Mouse (Mus musculus): Measurements from ENCODE around the gene Lasp1. TPM values are rescaled to one million over a fixed set of nuclear protein-coding genes. Genes with fewer than 3 reads are reported as not detected.
"Not testable (repeated sequence)": the region's sequence is repeated elsewhere in the genome, so short reads cannot be mapped to it uniquely, and the experiment has no call there.

Lasp1 gene
- polyA plus RNA-seq, 1 experiment from 2014 or later: 141 TPM

GRCm38 (mm10) chr11:97827654-97828053 is 28.9 kb downstream of the Lasp1 start:
- Histone ChIP-seq H3K4me1 (ENCODE audit: control insufficient read depth, insufficient read depth, low read length) (peaks cover 22% of the 10 kb centered on the region), H3K4me3 (ENCODE audit: low read length) (no peak overlapping the region), H3K27me3 (replicated peaks; ENCODE audit: control insufficient read depth, insufficient read depth, low read length) (no peaks in the 10 kb centered on the region), H3K27ac (ENCODE audit: low read length) (no peak overlapping the region), H3K4me2 (ENCODE audit: low read depth, low read length) (no peak overlapping the region), H3K9me3 (ENCODE audit: control insufficient read depth, low read length) (no peaks in the 10 kb centered on the region), H3K36me3 (ENCODE audit: control insufficient read depth, insufficient read depth, low read length) (peaks cover 22% of the 10 kb centered on the region), H3K9ac (ENCODE audit: low read depth, low read length) (no peak overlapping the region)
- 85% methylated on average over 6 of the region's 6 CpGs for WGBS
- no peak for ATAC-seq

GRCm38 (mm10) chr11:97829365-97829764 is 30.6 kb downstream of the Lasp1 start:
- H3K36me3 ChIP-seq (ENCODE audit: control insufficient read depth, insufficient read depth, low read length): peaks cover 24% of the 10 kb centered on the region
- no peaks in the 10 kb centered on the region for H3K27me3 ChIP-seq (replicated peaks; ENCODE audit: control insufficient read depth, insufficient read depth, low read length)
- no peaks in the 10 kb centered on the region for H3K9me3 ChIP-seq (ENCODE audit: control insufficient read depth, low read length)

GRCm38 (mm10) chr11:97829913-97830476 is 31.2 kb downstream of the Lasp1 start:
- H3K4me3 ChIP-seq (ENCODE audit: low read length): no peak overlapping the region
- peak overlapping the region; percentile 8; the same call in 1 of the 2 replicates for H3K27ac ChIP-seq (ENCODE audit: low read length)
- no peak for ATAC-seq
- H3K4me2 ChIP-seq (ENCODE audit: low read depth, low read length): no peak overlapping the region
- 77% methylated on average over 12 of the region's 12 CpGs for whole genome bisulfite sequencing
- H3K9me3 ChIP-seq (ENCODE audit: control insufficient read depth, low read length): no peaks in the 10 kb centered on the region
- H3K4me1 ChIP-seq (ENCODE audit: control insufficient read depth, insufficient read depth, low read length): peaks cover 17% of the 10 kb centered on the region
- no peaks in the 10 kb centered on the region for H3K27me3 ChIP-seq (replicated peaks; ENCODE audit: control insufficient read depth, insufficient read depth, low read length)
- no peak overlapping the region for H3K9ac ChIP-seq (ENCODE audit: low read depth, low read length)
- H3K36me3 ChIP-seq (ENCODE audit: control insufficient read depth, insufficient read depth, low read length): peaks cover 29% of the 10 kb centered on the region

More at GRCm38 (mm10) chr11:97829365-97829764, 30.6 kb downstream of the Lasp1 start:
- 89% methylated on average over 7 of the region's 7 CpGs for WGBS
- no peak overlapping the region for H3K9ac ChIP-seq (ENCODE audit: low read depth, low read length)
- no peak for ATAC-seq
- H3K4me1 ChIP-seq (ENCODE audit: control insufficient read depth, insufficient read depth, low read length): peaks cover 22% of the 10 kb centered on the region
- H3K4me2 ChIP-seq (ENCODE audit: low read depth, low read length): no peak overlapping the region
- H3K4me3 ChIP-seq (ENCODE audit: low read length): no peak overlapping the region
- no peak overlapping the region for H3K27ac ChIP-seq (ENCODE audit: low read length)

- no peaks in the 10 kb centered on the region for H3K27me3 ChIP-seq (replicated peaks; ENCODE audit: control insufficient read depth, insufficient read depth, low read length)
- H3K9ac ChIP-seq (ENCODE audit: low read depth, low read length): no peak overlapping the region
- H3K4me2 ChIP-seq (ENCODE audit: low read depth, low read length): no peak overlapping the region
- H3K36me3 ChIP-seq (ENCODE audit: control insufficient read depth, insufficient read depth, low read length): peaks cover 24% of the 10 kb centered on the region
- 74% methylated on average over 6 of the region's 6 CpGs for WGBS
- no peak overlapping the region for H3K4me3 ChIP-seq (ENCODE audit: low read length)
- peak overlapping the region; percentile 8; the same call in 1 of the 2 replicates for H3K27ac ChIP-seq (ENCODE audit: low read length)
- no peaks in the 10 kb centered on the region for H3K9me3 ChIP-seq (ENCODE audit: control insufficient read depth, low read length)
- H3K4me1 ChIP-seq (ENCODE audit: control insufficient read depth, insufficient read depth, low read length): peaks cover 12% of the 10 kb centered on the region
- no peak for ATAC-seq
These were observed 31.7 kb downstream of the Lasp1 start for GRCm38 (mm10) chr11:97830501-97830900.

- H3K36me3 ChIP-seq (ENCODE audit: control insufficient read depth, insufficient read depth, low read length): peaks cover 26% of the 10 kb centered on the region
- no peak for ATAC-seq
These were observed 33.2 kb downstream of the Lasp1 start for GRCm38 (mm10) chr11:97832001-97832400.

DNA sequence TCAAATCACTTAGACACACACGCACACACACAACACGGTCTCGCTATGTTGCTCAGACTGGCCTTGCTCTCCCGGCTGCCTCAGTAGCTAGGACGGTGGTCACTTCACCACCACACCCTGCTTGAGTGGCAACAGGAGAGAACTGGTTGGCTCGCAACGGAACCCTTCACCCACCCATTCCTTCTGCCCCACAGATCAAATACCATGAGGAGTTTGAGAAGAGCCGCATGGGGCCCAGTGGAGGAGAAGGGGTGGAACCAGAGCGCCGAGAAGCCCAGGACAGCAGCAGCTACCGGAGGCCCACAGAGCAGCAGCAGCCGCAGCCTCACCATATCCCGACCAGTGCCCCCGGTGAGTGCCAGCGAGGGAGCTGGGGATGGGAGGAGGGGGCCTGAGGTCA is 34.6 kb downstream of the Lasp1 start:
- peaks cover 26% of the 10 kb centered on the region for H3K36me3 ChIP-seq (ENCODE audit: control insufficient read depth, insufficient read depth, low read length)
- no peak for ATAC-seq
- no peaks in the 10 kb centered on the region for H3K27me3 ChIP-seq (replicated peaks; ENCODE audit: control insufficient read depth, insufficient read depth, low read length)
- H3K9ac ChIP-seq (ENCODE audit: low read depth, low read length): no peak overlapping the region
- WGBS: 88% methylated on average over 15 of the region's 15 CpGs
- H3K9me3 ChIP-seq (ENCODE audit: control insufficient read depth, low read length): no peaks in the 10 kb centered on the region
- H3K27ac ChIP-seq (ENCODE audit: low read length): no peak overlapping the region
- H3K4me1 ChIP-seq (ENCODE audit: control insufficient read depth, insufficient read depth, low read length): no peaks in the 10 kb centered on the region; the same call in 1 of the 2 replicates
- H3K4me2 ChIP-seq (ENCODE audit: low read depth, low read length): no peak overlapping the region
- H3K4me3 ChIP-seq (ENCODE audit: low read length): no peak overlapping the region

More at GRCm38 (mm10) chr11:97832001-97832400, 33.2 kb downstream of the Lasp1 start:
- Histone ChIP-seq H3K9me3 (ENCODE audit: control insufficient read depth, low read length) (no peaks in the 10 kb centered on the region), H3K4me1 (ENCODE audit: control insufficient read depth, insufficient read depth, low read length) (peaks cover 3% of the 10 kb centered on the region; the same call in 1 of the 2 replicates), H3K27ac (ENCODE audit: low read length) (no peak overlapping the region), H3K27me3 (replicated peaks; ENCODE audit: control insufficient read depth, insufficient read depth, low read length) (no peaks in the 10 kb centered on the region), H3K9ac (ENCODE audit: low read depth, low read length) (no peak overlapping the region), H3K4me3 (ENCODE audit: low read length) (no peak overlapping the region), H3K4me2 (ENCODE audit: low read depth, low read length) (no peak overlapping the region)
- 74% methylated on average over 11 of the region's 11 CpGs for WGBS

DNA sequence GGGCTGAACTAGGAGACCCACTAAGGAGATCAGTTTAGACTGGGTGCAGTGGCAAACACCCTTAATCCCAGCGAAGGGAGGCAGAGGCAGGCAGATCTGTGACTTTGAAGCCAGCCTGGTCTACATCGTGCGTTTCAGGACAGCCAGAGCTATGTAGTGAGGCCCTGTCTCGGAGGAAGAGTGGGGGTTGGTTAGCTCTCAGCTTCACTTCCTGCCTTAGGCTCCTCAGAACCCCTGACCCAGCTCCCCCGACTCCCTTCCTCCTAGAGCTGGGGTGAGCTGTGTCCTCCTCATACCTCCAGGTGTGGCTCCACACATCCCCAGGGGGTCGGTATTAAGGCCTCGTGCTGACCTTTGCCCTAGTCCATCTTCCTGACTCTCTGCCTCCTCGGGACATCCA is 37.7 kb downstream of the Lasp1 start:
- Histone ChIP-seq H3K9me3 (ENCODE audit: control insufficient read depth, low read length) (no peaks in the 10 kb centered on the region), H3K36me3 (ENCODE audit: control insufficient read depth, insufficient read depth, low read length) (peaks cover 19% of the 10 kb centered on the region), H3K9ac (ENCODE audit: low read depth, low read length) (no peak overlapping the region), H3K27ac (ENCODE audit: low read length) (no peak overlapping the region; the same call in 1 of the 2 replicates), H3K4me3 (ENCODE audit: low read length) (no peak overlapping the region), H3K4me2 (ENCODE audit: low read depth, low read length) (no peak overlapping the region), H3K4me1 (ENCODE audit: control insufficient read depth, insufficient read depth, low read length) (no peaks in the 10 kb centered on the region), H3K27me3 (replicated peaks; ENCODE audit: control insufficient read depth, insufficient read depth, low read length) (no peaks in the 10 kb centered on the region)
- WGBS: 58% methylated on average over 8 of the region's 8 CpGs
- ATAC-seq: no peak

DNA sequence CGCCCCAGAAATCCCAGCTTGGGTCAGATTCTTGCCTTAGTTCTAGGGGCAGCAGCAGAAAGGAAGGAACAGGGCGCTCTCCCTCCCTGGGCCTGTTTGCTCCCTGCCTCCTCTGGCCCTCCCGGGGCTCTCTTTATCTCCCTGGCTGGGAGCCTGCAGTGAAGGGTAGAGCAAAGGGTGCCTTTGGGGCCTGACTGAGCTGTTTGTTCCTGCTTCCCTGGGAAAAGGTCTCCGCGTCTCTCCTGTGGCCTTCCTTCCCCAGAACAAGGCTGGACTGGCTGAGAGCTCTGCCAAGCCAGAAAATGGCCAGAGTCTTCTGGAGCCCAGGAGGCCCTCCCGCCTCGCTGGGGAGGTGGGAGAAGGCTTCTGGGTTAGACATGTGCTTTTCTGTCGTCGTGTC is 38.3 kb downstream of the Lasp1 start:
- H3K9ac ChIP-seq (ENCODE audit: low read depth, low read length); H3K9me3 ChIP-seq (ENCODE audit: control insufficient read depth, low read length); H3K4me3 ChIP-seq (ENCODE audit: low read length); H3K27me3 ChIP-seq (replicated peaks; ENCODE audit: control insufficient read depth, insufficient read depth, low read length); H3K27ac ChIP-seq (ENCODE audit: low read length); H3K4me2 ChIP-seq (ENCODE audit: low read depth, low read length); H3K4me1 ChIP-seq (ENCODE audit: control insufficient read depth, insufficient read depth, low read length): not testable (repeated sequence)
- ATAC-seq: peak; percentile 24
- H3K36me3 ChIP-seq (ENCODE audit: control insufficient read depth, insufficient read depth, low read length): peaks cover 19% of the 10 kb centered on the region
- 79% methylated on average over 9 of the region's 9 CpGs for WGBS

DNA sequence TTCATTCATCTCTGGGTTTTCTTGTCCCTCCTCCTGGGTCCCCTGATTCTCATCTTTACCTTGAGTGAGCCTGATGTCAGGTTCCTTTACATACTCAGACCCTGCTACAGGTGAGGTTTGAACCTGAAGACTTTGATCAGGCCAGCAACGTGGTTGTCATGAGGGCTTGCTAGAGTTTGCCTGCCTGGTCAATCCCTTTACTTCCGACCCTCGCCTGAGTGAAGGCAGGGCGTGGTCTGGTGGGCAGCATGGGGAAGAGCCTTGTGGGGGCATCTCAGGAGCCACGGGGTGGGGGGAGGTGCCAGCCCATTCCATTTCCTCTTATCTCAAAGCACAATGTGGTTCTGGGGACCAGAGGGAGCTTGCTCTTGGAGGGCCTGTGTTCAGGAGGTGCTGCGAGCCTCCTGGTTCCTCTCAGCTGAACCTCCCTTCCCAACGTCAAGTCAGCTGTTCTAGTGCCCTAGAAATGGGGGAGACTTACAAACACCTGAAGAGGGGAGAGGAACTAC is 38.9 kb downstream of the Lasp1 start:
- no peak overlapping the region for H3K9ac ChIP-seq (ENCODE audit: low read depth, low read length)
- H3K4me3 ChIP-seq (ENCODE audit: low read length): no peak overlapping the region
- H3K4me1 ChIP-seq (ENCODE audit: control insufficient read depth, insufficient read depth, low read length): peaks cover 4% of the 10 kb centered on the region; the same call in 1 of the 2 replicates
- no peaks in the 10 kb centered on the region for H3K9me3 ChIP-seq (ENCODE audit: control insufficient read depth, low read length)
- no peak overlapping the region for H3K27ac ChIP-seq (ENCODE audit: low read length)
- H3K27me3 ChIP-seq (replicated peaks; ENCODE audit: control insufficient read depth, insufficient read depth, low read length): no peaks in the 10 kb centered on the region
- H3K4me2 ChIP-seq (ENCODE audit: low read depth, low read length): no peak overlapping the region
- peaks cover 13% of the 10 kb centered on the region for H3K36me3 ChIP-seq (ENCODE audit: control insufficient read depth, insufficient read depth, low read length)
- no peak for ATAC-seq
- WGBS: 81% methylated on average over 7 of the region's 7 CpGs
